Mouse (Mus musculus) liver, embryonic 16.5 days (tissue): Measurements from ENCODE around the gene Bcl2l1. TPM values are rescaled to one million over a fixed set of nuclear protein-coding genes. Genes with fewer than 3 reads are reported as not detected.

Experiments
- ATAC-seq: fragments of 200-750 bp; cut with Nextera tagmentation; 2 replicates; pipeline ENCODE4 v1.8.0; 2017; ENCODE audit warnings: low read depth, mild to moderate bottlenecking, moderate number of reproducible peaks, moderate library complexity
- H3K27ac ChIP-seq: fragments of 300-500 bp; sonication (generic); 2 replicates; pipeline ENCODE4 v1.5.1; 2014; ENCODE audit warnings: mild to moderate bottlenecking, low read length
- H3K27me3 ChIP-seq: fragments of 300-500 bp; sonication (generic); 2 replicates; pipeline ENCODE4 v1.6.1; 2014; ENCODE audit warnings: low read depth, low read length, mixed read lengths; ENCODE audit not compliant: control insufficient read depth, insufficient read depth
- H3K36me3 ChIP-seq: fragments of 300-500 bp; sonication (generic); 2 replicates; pipeline ENCODE4 v1.6.1; 2014; ENCODE audit warnings: mild to moderate bottlenecking; ENCODE audit not compliant: control insufficient read depth, insufficient read depth
- H3K4me1 ChIP-seq: fragments of 300-500 bp; sonication (generic); 2 replicates; pipeline ENCODE4 v1.6.1; 2014; ENCODE audit warnings: low read depth, low read length, mixed read lengths; ENCODE audit not compliant: control insufficient read depth
- H3K4me2 ChIP-seq: fragments of 300-500 bp; sonication (generic); 2 replicates; pipeline ENCODE4 v1.6.1; 2014; ENCODE audit warnings: low read depth, low read length, mixed read lengths
- H3K4me3 ChIP-seq: fragments of 300-500 bp; sonication (generic); 2 replicates; pipeline ENCODE4 v1.5.1; 2014; ENCODE audit warnings: low read depth, mild to moderate bottlenecking, low read length
- H3K9ac ChIP-seq: fragments of 300-500 bp; sonication (generic); 2 replicates; pipeline ENCODE4 v1.6.1; 2014; ENCODE audit warnings: low read depth, low read length
- H3K9me3 ChIP-seq: fragments of 300-500 bp; sonication (generic); replicated peaks from 2 replicates; pipeline ENCODE4 v1.6.1; 2016; ENCODE audit warnings: low read length; ENCODE audit not compliant: control insufficient read depth
- WGBS: fragments of 180-500 bp; shearing (Covaris S2); extraction: QIAGEN DNeasy Blood & Tissue Kit; methylation state at CpG from one replicate; pipeline ENCODE4 v1.1.7; 2014; ENCODE audit not compliant: insufficient replicate concordance; 5-methylcytosine and 5-hydroxymethylcytosine counted together
- polyA plus RNA-seq: library from polyadenylated mRNA; unstranded; fragments of >200 nt; fragmentation: Nextera tagmentation; extraction: Ambion mirVana; gene quantifications from 2 replicates; pipeline ENCODE4 v1.2.1, GENCODE M21; 2015

Bcl2l1 gene
- polyA plus RNA-seq, 1 experiment from 2014 or later, result 241 TPM

GRCm38 (mm10) chr2:152787136-152787535 lies 44.4 kb downstream of the Bcl2l1 start:
- H3K27ac ChIP-seq, result peak overlapping the region; percentile 70
- H3K9me3 ChIP-seq, result no peaks in the 10 kb centered on the region

DNA sequence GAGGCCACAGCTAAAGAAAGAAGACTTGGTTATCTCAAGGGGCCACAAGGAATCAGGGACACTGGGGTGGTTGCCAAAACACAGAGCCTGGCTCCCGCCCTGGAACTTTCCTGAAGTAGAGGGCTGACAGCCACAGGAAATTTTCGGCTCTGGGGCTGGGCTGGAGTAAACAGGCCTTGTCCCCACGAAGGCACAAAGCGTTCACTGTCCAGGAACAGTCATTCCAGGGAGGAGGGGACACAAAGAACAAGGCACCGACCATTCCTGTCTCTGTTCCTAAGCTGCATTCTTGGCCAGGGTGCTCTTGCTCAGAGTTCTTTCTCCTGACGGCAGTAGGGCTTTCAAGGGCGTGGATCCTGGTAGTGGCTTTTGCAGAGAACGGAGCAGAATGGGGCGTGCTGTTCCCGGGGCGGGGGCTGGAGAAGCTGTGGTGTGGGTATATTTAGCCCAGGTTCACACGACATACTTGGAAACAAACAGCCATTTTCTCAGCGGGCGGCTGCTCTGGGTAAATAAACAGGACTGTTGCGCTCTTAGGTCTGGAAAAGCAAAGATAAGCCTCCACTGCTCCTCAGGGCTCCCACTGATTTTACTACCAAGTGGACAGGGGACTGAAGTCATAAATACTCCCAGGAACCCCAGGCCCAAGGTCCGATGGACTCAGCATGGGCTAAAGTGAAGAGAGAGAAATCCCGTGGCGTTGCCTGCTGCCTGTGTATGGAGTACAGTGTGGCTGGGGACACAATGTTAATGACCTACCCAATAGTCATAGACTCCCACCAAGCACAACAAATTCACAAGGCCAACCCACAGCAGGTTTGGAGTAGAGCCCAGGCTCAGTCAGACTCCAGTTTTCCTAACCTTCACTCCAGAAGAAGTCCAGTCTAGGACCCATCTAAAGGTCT lies 45.8 kb downstream of the Bcl2l1 start:
- Histone ChIP-seq H3K9ac (peak overlapping the region; percentile 68), H3K4me2 (peak overlapping the region; percentile 38), H3K27ac (peak overlapping the region; percentile 84), H3K27me3 (no peaks in the 10 kb centered on the region), H3K9me3 (no peaks in the 10 kb centered on the region), H3K4me1 (peaks cover 88% of the 10 kb centered on the region), H3K36me3 (peaks cover 20% of the 10 kb centered on the region), H3K4me3 (peak overlapping the region; percentile 24)
- no peak for ATAC-seq
- WGBS, result 29% methylated on average over 18 of the region's 18 CpGs

More at GRCm38 (mm10) chr2:152787136-152787535, 44.4 kb downstream of the Bcl2l1 start:
- no peak for ATAC-seq
- H3K27me3 ChIP-seq, result no peaks in the 10 kb centered on the region
- peaks cover 89% of the 10 kb centered on the region for H3K4me1 ChIP-seq
- no peak overlapping the region for H3K4me3 ChIP-seq
- H3K4me2 ChIP-seq, result no peak overlapping the region
- peak overlapping the region; percentile 15; the same call in 1 of the 2 replicates for H3K9ac ChIP-seq
- WGBS, result 78% methylated on average over 2 of the region's 2 CpGs
- peaks cover 6% of the 10 kb centered on the region for H3K36me3 ChIP-seq

DNA sequence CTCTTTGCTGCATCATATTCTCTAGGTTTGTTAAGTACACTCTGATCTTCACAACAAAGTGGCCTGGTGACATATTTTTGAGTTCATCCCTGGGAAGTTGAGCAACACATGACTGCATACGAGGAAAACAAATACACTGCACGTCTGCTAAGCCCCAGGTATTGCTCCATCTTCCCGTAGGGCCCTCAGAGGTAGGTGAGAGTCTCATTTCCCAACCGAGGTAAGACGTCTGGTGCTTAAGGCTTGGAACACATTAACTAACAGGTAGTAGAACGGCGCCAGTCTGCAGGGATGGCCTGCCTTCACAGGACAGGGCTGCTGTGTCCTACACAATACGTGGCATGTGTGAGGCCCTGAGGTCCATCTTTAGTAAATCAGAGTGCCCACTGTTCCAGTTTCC lies 46.9 kb downstream of the Bcl2l1 start:
- WGBS, result 75% methylated on average over 8 of the region's 8 CpGs
- H3K4me1 ChIP-seq, result peaks cover 77% of the 10 kb centered on the region

DNA sequence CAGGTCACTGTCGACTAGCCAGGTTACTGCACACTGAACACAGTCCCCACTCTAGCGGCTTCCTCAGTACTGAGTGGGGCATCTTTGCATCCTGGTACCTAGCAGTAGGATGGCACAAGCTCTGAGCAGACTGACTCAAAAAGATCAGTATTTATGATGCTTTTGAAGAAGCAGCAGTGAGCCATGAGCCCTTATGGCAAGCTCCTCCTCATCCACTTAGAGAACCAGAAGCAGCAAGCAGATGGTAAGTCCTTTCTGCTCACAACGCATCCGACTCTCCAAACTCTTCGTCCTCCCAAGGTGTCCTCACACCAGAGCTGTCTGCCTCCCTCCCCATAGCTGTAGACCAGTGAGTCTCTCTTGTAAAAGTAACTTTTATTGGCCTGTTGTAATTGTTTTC lies 48.3 kb downstream of the Bcl2l1 start:
- peaks cover 69% of the 10 kb centered on the region for H3K4me1 ChIP-seq
- no peak overlapping the region for H3K9ac ChIP-seq
- WGBS, result 91% methylated on average over 5 of the region's 5 CpGs

More for the DNA sequence above, 46.9 kb downstream of the Bcl2l1 start:
- Histone ChIP-seq H3K27ac (peak overlapping the region; percentile 84), H3K4me3 (no peak overlapping the region), H3K9ac (no peak overlapping the region), H3K9me3 (no peaks in the 10 kb centered on the region), H3K36me3 (peaks cover 25% of the 10 kb centered on the region), H3K27me3 (no peaks in the 10 kb centered on the region), H3K4me2 (no peak overlapping the region)
- no peak for ATAC-seq

GRCm38 (mm10) chr2:152782656-152783055 lies 48.9 kb downstream of the Bcl2l1 start:
- no peaks in the 10 kb centered on the region for H3K9me3 ChIP-seq
- WGBS, result 61% methylated on average over 5 of the region's 5 CpGs
- H3K36me3 ChIP-seq, result peaks cover 25% of the 10 kb centered on the region
- H3K4me3 ChIP-seq, result no peak overlapping the region
- no peak overlapping the region for H3K9ac ChIP-seq
- no peak overlapping the region for H3K4me2 ChIP-seq
- H3K27ac ChIP-seq, result 0 out of 2 replicates have a peak overlapping the region, but pooled peaks have one; percentile 7
- H3K4me1 ChIP-seq, result peaks cover 63% of the 10 kb centered on the region
- no peak for ATAC-seq
- H3K27me3 ChIP-seq, result no peaks in the 10 kb centered on the region

More for the DNA sequence above, 48.3 kb downstream of the Bcl2l1 start:
- H3K9me3 ChIP-seq, result no peaks in the 10 kb centered on the region
- peaks cover 25% of the 10 kb centered on the region for H3K36me3 ChIP-seq
- no peak for ATAC-seq
- no peak overlapping the region for H3K4me2 ChIP-seq
- H3K27me3 ChIP-seq, result no peaks in the 10 kb centered on the region
- no peak overlapping the region for H3K27ac ChIP-seq
- no peak overlapping the region for H3K4me3 ChIP-seq

GRCm38 (mm10) chr2:152781031-152781711 lies 50.4 kb downstream of the Bcl2l1 start:
- ATAC-seq, result no peak
- no peak overlapping the region for H3K4me3 ChIP-seq
- no peaks in the 10 kb centered on the region for H3K27me3 ChIP-seq
- H3K9ac ChIP-seq, result no peak overlapping the region
- H3K9me3 ChIP-seq, result no peaks in the 10 kb centered on the region
- H3K4me2 ChIP-seq, result no peak overlapping the region
- peak overlapping the region; percentile 29; the same call in 1 of the 2 replicates for H3K27ac ChIP-seq
- H3K36me3 ChIP-seq, result peaks cover 25% of the 10 kb centered on the region
- peaks cover 49% of the 10 kb centered on the region for H3K4me1 ChIP-seq
- 75% methylated on average over 3 of the region's 3 CpGs for WGBS

GRCm38 (mm10) chr2:152780466-152780865 lies 51.1 kb downstream of the Bcl2l1 start:
- ATAC-seq, result no peak
- Histone ChIP-seq H3K9ac (no peak overlapping the region), H3K4me3 (no peak overlapping the region), H3K4me1 (peaks cover 42% of the 10 kb centered on the region), H3K27ac (no peak overlapping the region), H3K27me3 (no peaks in the 10 kb centered on the region), H3K36me3 (peaks cover 25% of the 10 kb centered on the region), H3K4me2 (no peak overlapping the region), H3K9me3 (no peaks in the 10 kb centered on the region)
- WGBS, result 89% methylated on average over 2 of the region's 2 CpGs

DNA sequence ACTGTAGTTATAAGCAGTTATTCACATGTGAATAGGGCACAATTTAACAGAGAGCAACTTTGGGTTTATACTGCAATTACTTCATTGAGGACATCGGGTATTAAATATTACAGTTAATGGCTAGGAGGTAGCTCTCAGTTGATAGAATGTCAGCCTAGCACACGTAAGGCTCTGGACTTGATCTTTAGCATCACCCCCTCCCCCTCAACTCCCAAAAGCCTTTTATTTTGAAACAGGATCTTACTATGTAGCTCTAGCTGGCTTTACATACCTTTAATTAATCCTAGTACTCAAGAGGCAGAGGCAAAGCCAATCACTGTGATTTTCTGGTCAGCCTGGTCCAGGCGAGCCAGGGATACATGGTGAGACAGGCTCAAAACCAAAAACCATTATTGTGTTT lies 54.4 kb downstream of the Bcl2l1 start:
- peaks cover 17% of the 10 kb centered on the region for H3K4me1 ChIP-seq
- no peak for ATAC-seq
- no peak overlapping the region for H3K9ac ChIP-seq
- no peak overlapping the region for H3K4me2 ChIP-seq
- 77% methylated on average over 3 of the region's 3 CpGs for WGBS
- no peak overlapping the region for H3K4me3 ChIP-seq
- no peak overlapping the region for H3K27ac ChIP-seq
- no peaks in the 10 kb centered on the region for H3K9me3 ChIP-seq
- no peaks in the 10 kb centered on the region for H3K27me3 ChIP-seq
- H3K36me3 ChIP-seq, result peaks cover 22% of the 10 kb centered on the region

- Histone ChIP-seq H3K9ac (no peak overlapping the region), H3K27me3 (peaks cover 4% of the 10 kb centered on the region), H3K9me3 (no peaks in the 10 kb centered on the region), H3K27ac (no peak overlapping the region), H3K4me3 (no peak overlapping the region), H3K4me2 (no peak overlapping the region), H3K4me1 (peaks cover 13% of the 10 kb centered on the region), H3K36me3 (peaks cover 16% of the 10 kb centered on the region)
- 66% methylated on average over 2 of the region's 2 CpGs for WGBS
- no peak for ATAC-seq
Measured at GRCm38 (mm10) chr2:152776435-152776834, 55.1 kb downstream of the Bcl2l1 start.
